Mouse (Mus musculus): ENCODE data around the gene Ifnz.
"Not testable (repeated sequence)": the region's sequence is repeated elsewhere in the genome, so short reads cannot be mapped to it uniquely, and the experiment has no call there.

Ifnz gene

DNA sequence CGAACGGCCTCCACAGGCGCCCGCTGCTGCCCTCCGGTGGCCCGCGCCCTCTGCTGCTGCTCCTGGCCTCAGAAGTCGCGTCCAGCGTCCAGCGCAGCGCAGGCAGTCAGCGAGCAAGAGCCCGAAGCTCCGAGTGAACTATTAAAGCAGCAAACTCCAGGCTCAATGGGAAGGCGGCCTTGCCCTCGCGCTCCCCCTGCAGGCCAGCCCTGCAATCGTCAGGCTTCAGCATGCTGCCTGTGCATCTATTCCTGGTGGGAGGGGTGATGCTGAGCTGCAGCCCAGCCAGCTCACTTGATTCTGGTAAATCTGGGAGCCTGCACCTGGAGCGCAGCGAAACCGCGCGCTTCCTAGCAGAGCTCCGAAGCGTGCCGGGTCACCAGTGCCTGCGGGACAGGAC lies 6.5 kb downstream of the Ifnz start, which contains the start of gene Gm13277:
Gene Gm13277, plus strand, starts transcription at position 231 of the 400 bp plus-strand sequence.
- DNase-seq: peak; percentile 97

DNA sequence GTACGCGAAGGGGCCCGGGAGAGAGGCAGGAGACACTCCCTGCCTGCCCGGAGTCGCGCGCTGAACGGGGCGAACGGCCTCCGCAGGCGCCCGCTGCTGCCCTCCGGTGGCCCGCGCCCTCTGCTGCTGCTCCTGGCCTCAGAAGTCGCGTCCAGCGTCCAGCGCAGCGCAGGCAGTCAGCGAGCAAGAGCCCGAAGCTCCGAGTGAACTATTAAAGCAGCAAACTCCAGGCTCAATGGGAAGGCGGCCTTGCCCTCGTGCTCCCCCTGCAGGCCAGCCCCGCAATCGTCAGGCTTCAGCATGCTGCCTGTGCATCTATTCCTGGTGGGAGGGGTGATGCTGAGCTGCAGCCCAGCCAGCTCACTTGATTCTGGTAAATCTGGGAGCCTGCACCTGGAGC lies 9.3 kb downstream of the Ifnz start, which contains the start of gene Gm13278:
Gene Gm13278, plus strand, starts transcription at position 301 of the 400 bp plus-strand sequence.
- not testable (repeated sequence) for DNase-seq

DNA sequence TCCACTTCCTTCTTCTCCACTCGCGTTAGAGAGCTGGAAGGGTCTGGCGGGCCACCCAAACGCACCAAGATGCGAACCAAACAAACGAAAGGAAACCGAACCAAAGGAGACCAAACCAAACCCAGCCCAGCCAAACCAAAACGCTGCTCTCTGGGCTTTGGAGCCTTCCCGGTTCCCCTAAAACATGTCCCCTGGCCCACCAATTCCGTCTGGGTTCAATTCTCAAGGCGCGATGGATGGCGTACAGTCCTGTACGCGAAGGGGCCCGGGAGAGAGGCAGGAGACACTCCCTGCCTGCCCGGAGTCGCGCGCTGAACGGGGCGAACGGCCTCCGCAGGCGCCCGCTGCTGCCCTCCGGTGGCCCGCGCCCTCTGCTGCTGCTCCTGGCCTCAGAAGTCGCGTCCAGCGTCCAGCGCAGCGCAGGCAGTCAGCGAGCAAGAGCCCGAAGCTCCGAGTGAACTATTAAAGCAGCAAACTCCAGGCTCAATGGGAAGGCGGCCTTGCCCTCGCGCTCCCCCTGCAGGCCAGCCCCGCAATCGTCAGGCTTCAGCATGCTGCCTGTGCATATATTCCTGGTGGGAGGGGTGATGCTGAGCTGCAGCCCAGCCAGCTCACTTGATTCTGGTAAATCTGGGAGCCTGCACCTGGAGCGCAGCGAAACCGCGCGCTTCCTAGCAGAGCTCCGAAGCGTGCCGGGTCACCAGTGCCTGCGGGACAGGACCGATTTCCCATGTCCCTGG lies 12.2 kb downstream of the Ifnz start, which contains the start of gene Gm13275:
Gene Gm13275, plus strand, starts transcription at position 552 of the 740 bp plus-strand sequence.
- peak; percentile 99 for DNase-seq

DNA sequence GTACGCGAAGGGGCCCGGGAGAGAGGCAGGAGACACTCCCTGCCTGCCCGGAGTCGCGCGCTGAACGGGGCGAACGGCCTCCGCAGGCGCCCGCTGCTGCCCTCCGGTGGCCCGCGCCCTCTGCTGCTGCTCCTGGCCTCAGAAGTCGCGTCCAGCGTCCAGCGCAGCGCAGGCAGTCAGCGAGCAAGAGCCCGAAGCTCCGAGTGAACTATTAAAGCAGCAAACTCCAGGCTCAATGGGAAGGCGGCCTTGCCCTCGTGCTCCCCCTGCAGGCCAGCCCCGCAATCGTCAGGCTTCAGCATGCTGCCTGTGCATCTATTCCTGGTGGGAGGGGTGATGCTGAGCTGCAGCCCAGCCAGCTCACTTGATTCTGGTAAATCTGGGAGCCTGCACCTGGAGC lies 15.2 kb downstream of the Ifnz start, which contains the start of gene Gm13279:
Gene Gm13279, plus strand, starts transcription at position 301 of the 400 bp plus-strand sequence.
- DNase-seq: not testable (repeated sequence)

DNA sequence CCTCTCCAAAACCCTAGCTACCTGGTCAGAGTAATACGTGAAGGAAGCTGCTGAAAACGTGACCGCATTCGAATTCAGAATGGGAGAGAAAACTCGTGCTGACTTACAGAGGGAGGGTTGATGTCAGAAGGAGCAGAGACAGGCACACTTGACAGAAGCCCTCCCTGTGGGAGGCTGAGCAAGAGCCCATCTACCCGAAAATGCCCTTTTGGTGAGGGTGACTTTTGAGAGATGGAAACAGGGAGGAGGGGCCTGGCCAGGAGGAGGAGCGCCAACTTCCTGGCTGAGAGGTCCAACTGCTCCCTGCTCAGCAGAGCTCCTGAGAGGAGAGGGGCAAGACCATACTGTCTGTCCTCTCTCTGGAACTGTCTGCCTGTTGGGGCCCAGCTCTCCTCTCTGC lies 17.4 kb downstream of the Ifnz start, which contains the start of gene Gm13285:
Gene Gm13285, plus strand, starts transcription at position 301 of the 400 bp plus-strand sequence.
- DNase-seq: peak; percentile 49

DNA sequence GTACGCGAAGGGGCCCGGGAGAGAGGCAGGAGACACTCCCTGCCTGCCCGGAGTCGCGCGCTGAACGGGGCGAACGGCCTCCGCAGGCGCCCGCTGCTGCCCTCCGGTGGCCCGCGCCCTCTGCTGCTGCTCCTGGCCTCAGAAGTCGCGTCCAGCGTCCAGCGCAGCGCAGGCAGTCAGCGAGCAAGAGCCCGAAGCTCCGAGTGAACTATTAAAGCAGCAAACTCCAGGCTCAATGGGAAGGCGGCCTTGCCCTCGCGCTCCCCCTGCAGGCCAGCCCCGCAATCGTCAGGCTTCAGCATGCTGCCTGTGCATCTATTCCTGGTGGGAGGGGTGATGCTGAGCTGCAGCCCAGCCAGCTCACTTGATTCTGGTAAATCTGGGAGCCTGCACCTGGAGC lies 21.0 kb downstream of the Ifnz start, which contains the start of gene Gm13287:
Gene Gm13287, plus strand, starts transcription at position 301 of the 400 bp plus-strand sequence.
- not testable (repeated sequence) for DNase-seq

DNA sequence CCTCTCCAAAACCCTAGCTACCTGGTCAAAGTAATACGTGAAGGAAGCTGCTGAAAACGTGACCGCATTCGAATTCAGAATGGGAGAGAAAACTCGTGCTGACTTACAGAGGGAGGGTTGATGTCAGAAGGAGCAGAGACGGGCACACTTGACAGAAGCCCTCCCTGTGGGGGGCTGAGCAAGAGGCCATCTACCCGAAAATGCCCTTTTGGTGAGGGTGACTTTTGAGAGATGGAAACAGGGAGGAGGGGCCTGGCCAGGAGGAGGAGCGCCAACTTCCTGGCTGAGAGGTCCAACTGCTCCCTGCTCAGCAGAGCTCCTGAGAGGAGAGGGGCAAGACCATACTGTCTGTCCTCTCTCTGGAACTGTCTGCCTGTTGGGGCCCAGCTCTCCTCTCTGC lies 23.3 kb downstream of the Ifnz start, which contains the start of gene Gm13288:
Gene Gm13288, plus strand, starts transcription at position 301 of the 400 bp plus-strand sequence.
- DNase-seq: not testable (repeated sequence)

DNA sequence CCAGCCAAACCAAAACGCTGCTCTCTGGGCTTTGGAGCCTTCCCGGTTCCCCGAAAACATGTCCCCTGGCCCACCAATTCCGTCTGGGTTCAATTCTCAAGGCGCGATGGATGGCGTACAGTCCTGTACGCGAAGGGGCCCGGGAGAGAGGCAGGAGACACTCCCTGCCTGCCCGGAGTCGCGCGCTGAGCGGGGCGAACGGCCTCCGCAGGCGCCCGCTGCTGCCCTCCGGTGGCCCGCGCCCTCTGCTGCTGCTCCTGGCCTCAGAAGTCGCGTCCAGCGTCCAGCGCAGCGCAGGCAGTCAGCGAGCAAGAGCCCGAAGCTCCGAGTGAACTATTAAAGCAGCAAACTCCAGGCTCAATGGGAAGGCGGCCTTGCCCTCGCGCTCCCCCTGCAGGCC lies 23.8 kb downstream of the Ifnz start:
- DNase-seq: peak; percentile 93

DNA sequence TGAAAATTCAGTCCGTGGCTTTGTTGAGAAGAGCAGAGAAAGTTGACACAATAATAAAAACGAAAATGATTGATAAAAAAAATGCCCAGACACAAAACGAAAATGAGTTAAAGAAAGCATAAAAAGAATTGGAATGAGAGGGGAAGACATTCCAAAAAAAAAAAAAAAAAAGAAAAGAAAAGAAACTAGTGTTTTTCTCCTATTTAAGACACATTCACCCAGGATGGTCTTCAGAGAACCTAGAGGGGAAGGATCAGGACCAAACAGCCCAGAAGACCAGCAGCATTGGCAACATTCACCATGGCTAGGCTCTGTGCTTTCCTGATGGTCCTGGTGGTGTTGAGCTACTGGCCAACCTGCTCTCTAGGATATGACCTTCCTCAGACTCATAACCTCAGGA lies 34.0 kb downstream of the Ifnz start, which contains the start of gene Ifna7:
Gene Ifna7, plus strand, starts transcription at position 301 of the 400 bp plus-strand sequence.
- DNase-seq: no peak

DNA sequence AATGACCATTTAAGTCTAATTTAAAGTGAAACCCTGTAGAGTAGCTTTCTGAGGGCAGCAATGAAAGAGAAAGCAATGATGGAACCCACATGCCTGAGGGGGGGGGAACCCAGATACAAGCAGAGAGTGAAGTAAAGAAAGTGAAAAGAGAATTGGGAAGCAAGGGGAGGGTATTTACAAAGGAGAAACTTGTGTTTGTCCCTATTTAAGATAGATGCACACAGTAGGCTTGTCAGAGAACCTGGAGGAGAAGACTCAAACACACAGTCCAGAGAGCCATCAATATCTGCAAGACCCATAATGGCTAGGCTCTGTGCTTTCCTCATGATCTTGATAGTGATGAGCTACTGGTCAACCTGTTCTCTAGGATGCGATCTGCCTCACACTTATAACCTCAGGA lies 37.7 kb downstream of the Ifnz start, which contains the start of gene Ifna11:
Gene Ifna11, plus strand, starts transcription at position 301 of the 400 bp plus-strand sequence.
- DNase-seq: no peak

DNA sequence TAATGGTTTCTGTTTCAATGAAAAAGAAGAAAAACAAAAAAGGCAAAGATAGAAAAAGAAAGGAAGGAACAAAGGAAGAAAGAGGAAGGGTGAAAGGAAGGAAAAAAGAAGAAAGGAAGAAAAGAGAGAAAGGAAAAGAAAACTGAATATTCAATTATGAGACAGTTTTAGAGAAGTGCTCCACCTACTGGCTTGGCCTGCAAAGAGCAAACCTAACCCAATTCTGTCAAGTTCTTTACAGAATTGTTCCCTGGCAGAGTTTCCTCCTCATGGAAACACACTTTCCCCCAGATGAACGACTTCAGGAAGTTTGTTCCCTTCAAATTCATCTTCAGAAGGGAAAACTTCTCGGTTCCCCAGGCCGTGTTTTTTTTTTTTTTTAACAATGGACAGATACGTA lies 41.1 kb downstream of the Ifnz start:
- no peak for DNase-seq

DNA sequence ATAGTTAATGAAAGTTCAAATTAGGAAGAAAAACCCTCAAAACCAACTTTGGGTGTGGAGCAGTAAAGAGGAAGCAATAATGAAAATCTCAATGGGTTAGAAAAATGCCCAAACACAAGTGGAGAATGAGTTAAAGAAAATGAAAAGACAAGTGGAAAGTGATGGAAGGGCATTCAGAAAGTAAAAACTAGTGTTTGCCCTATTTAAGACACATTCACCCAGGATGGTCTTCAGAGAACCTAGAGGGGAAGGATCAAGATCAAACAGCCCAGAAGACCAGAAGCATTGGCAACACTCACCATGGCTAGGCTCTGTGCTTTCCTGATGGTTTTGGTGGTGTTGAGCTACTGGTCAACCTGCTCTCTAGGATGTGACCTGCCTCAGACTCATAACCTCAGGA lies 45.2 kb downstream of the Ifnz start, which contains the start of gene Ifna6:
Gene Ifna6, plus strand, starts transcription at position 301 of the 400 bp plus-strand sequence.
- DNase-seq: not testable (repeated sequence)

DNA sequence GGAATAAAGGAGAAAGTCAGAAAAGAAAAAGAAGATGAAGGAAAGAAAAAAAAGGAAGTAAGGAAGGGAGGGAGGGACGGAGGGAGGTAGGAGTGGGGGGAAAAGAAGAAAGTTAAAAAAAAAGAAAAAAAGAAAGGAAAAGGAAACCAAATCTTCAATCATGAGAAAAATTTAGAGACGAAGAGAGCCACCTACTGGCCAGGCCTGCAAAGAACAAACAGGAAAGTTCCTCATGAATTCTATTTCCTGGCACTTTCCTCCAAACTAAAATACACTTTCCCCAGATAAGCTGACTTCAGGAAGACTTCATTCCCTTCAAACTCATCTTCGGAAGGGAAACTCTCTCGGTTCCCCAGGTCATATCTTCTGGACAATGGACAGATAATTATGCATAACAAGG lies 48.6 kb downstream of the Ifnz start:
- no peak for DNase-seq

Measured in heart, adult 11 months (tissue).